Mouse (Mus musculus) CH12.LX (cell line): Measurements from ENCODE around the gene Agtrap. TPM values are rescaled to one million over a fixed set of nuclear protein-coding genes. Genes with fewer than 3 reads are reported as not detected.

ENCODE experiments used
- DNase-seq: peaks from one replicate; pipeline ENCODE4 v3.0.0-alpha.2; 2013; ENCODE audit errors: extremely low read depth
- H3K27ac ChIP-seq: 2 replicates; pipeline ENCODE4 v1.5.1; 2012; ENCODE audit warnings: low read depth, mild to moderate bottlenecking, control low read depth, moderate library complexity; ENCODE audit not compliant: insufficient read depth
- H3K27me3 ChIP-seq: replicated peaks from 2 replicates; pipeline ENCODE3; 2012; ENCODE audit warnings: inconsistent platforms
- H3K36me3 ChIP-seq, 2 experiments: replicated peaks in 1 of 2; 2 replicates each; pipeline versions ENCODE3 to v1.6.1; 2012; ENCODE audit warnings: inconsistent platforms in 1 of 2, low read length in 1 of 2, mild to moderate bottlenecking in 1 of 2, mixed read lengths in 1 of 2, moderate library complexity in 1 of 2; ENCODE audit not compliant: control insufficient read depth in 1 of 2, insufficient read depth in 1 of 2
- H3K4me1 ChIP-seq, 2 experiments: 2 replicates each; pipeline ENCODE4 v1.6.1; 2012; ENCODE audit warnings: inconsistent platforms in 1 of 2, moderate library complexity in 1 of 2; ENCODE audit not compliant: insufficient read depth in 2 of 2, control insufficient read depth in 1 of 2
- H3K4me2 ChIP-seq: 2 replicates; pipeline ENCODE4 v1.6.1; 2012; ENCODE audit warnings: low read depth, mild to moderate bottlenecking, control low read depth; ENCODE audit not compliant: poor library complexity, insufficient read depth, severe bottlenecking
- H3K4me3 ChIP-seq, 3 experiments: fragments of 150-350 bp in 1 of 3; sonication (generic) in 1 of 3; replicated peaks in 1 of 3; 2 replicates each; pipeline versions ENCODE3 to v1.5.1; 2011 to 2012; ENCODE audit warnings: low read depth in 2 of 3, low read length in 2 of 3, mild to moderate bottlenecking in 2 of 3, moderate library complexity in 2 of 3, control low read depth in 1 of 3, improper control_type of control experiment in 1 of 3, inconsistent platforms in 1 of 3, mixed read lengths in 1 of 3; ENCODE audit not compliant: poor library complexity in 1 of 3
- H3K79me2 ChIP-seq: replicated peaks from 2 replicates; pipeline ENCODE4 v1.6.1; 2012; ENCODE audit warnings: mild to moderate bottlenecking, moderate library complexity; ENCODE audit not compliant: control insufficient read depth, poor library complexity, insufficient read depth, severe bottlenecking; ENCODE audit errors: extremely low read depth
- H3K9ac ChIP-seq: 2 replicates; pipeline ENCODE4 v1.6.1; 2012; ENCODE audit warnings: low read depth, mild to moderate bottlenecking, control low read depth, moderate library complexity; ENCODE audit not compliant: insufficient read depth
- H3K9me3 ChIP-seq: replicated peaks from 2 replicates; pipeline ENCODE3; 2012; ENCODE audit warnings: low read length, inconsistent platforms, mixed read lengths
- CTCF ChIP-seq, 2 experiments: IDR thresholded peaks in 1 of 2; conservative IDR thresholded peaks in 1 of 2; 2 replicates each; pipeline ENCODE4 v1.5.1; 2011 to 2012; ENCODE audit warnings: low read depth in 2 of 2, low read length in 2 of 2, improper control_type of control experiment in 1 of 2, inconsistent platforms in 1 of 2, mild to moderate bottlenecking in 1 of 2, moderate library complexity in 1 of 2
- IRF4 ChIP-seq: IDR thresholded peaks from 2 replicates; pipeline ENCODE4 v1.6.1; 2014; ENCODE audit warnings: low read depth, mild to moderate bottlenecking, inconsistent platforms, low read length, improper control_type of control experiment
- MAFK ChIP-seq: IDR thresholded peaks from 2 replicates; pipeline ENCODE4 v1.6.1; 2011; ENCODE audit warnings: low read length, improper control_type of control experiment; ENCODE audit not compliant: insufficient replicate concordance
- MAX ChIP-seq: IDR thresholded peaks from 2 replicates; pipeline ENCODE4 v1.6.1; 2011; ENCODE audit warnings: low read length, improper control_type of control experiment
- MEF2A ChIP-seq: IDR thresholded peaks from 2 replicates; pipeline ENCODE4 v1.6.1; 2014; ENCODE audit warnings: low read depth, mild to moderate bottlenecking, inconsistent platforms, low read length, improper control_type of control experiment, borderline replicate concordance
- MYC ChIP-seq: IDR thresholded peaks from 2 replicates; pipeline ENCODE4 v1.6.1; 2011; ENCODE audit warnings: low read depth, mild to moderate bottlenecking, improper control_type of control experiment, low read length
- NELFE ChIP-seq: IDR thresholded peaks from 2 replicates; pipeline ENCODE4 v1.6.1; 2011; ENCODE audit warnings: low read depth, low read length, improper control_type of control experiment
- RCOR1 ChIP-seq: conservative IDR thresholded peaks from 2 replicates; pipeline ENCODE4 v1.6.1; 2012; ENCODE audit warnings: low read depth, mild to moderate bottlenecking, inconsistent platforms, low read length, improper control_type of control experiment
- SIN3A ChIP-seq: IDR thresholded peaks from 2 replicates; pipeline ENCODE4 v1.6.1; 2012; ENCODE audit warnings: low read length, improper control_type of control experiment, inconsistent platforms
- SMC3 ChIP-seq: IDR thresholded peaks from 2 replicates; pipeline ENCODE4 v1.6.1; 2011; ENCODE audit warnings: low read depth, low read length, improper control_type of control experiment
- dilution Hi-C: fragments of 300-500 bp; cut with MboI; formaldehyde crosslinking; loops from 2 replicates; pipeline ENCODE4 v1.14.3; 2020; ENCODE audit warnings: low sequenced_read_pairs; ENCODE audit not compliant: extremely low pct_unique_long_range_greater_than_20kb, extremely low pct_ligation_motif_present
- in situ Hi-C: fragments of 300-500 bp; cut with MboI; formaldehyde crosslinking; loops from 3 replicates; pipeline ENCODE4 v1.14.3; 2019; ENCODE audit warnings: low sequenced_read_pairs, low pct_ligation_motif_present, low pct_unique_long_range_greater_than_20kb, mixed read lengths
- polyA plus RNA-seq: library from polyadenylated mRNA; unstranded; fragments of >175 nt; gene quantifications from 2 replicates; pipeline ENCODE4 v1.2.1, GENCODE M21; 2012; ENCODE audit warnings: low read depth; ENCODE audit not compliant: insufficient read length
- total RNA-seq, 2 experiments: library from RNA; depleted of rRNA; stranded (reverse); fragments of 300-350 nt in 1 of 2; fragments of >200 nt in 1 of 2; gene quantifications; 2 replicates each; pipeline ENCODE4 v1.2.3; 2012 to 2014

Gene Agtrap
- total and polyA plus RNA-seq, 3 experiments: 4.1 to 6.2 (median 5.9) TPM

- H3K36me3 ChIP-seq: peaks cover 45 to 65% of the 10 kb centered on the region in 2 experiments
Measured at GRCm38 (mm10) chr4:148029297-148029696, 58.5 kb downstream of the Agtrap start.

More at GRCm38 (mm10) chr4:148029297-148029696, 58.5 kb downstream of the Agtrap start:
- Histone ChIP-seq H3K9ac (no peak overlapping the region), H3K4me3 (no peak overlapping the region), H3K9me3 (no peaks in the 10 kb centered on the region), H3K79me2 (peaks cover 5% of the 10 kb centered on the region; the same call in 1 of the 2 replicates), H3K27me3 (no peaks in the 10 kb centered on the region), H3K4me2 (no peak overlapping the region), H3K4me1 (peaks cover 8 to 38% of the 10 kb centered on the region in 2 experiments), H3K27ac (no peak overlapping the region)
- in situ Hi-C loops: no loop called here
- DNase-seq: no peak
- TF ChIP-seq IRF4 (no peak), MAFK (no peak), RCOR1 (no peak), SMC3 (no peak), MEF2A (no peak), SIN3A (no peak), MYC (no peak), MAX (no peak), NELFE (no peak), CTCF (conservative IDR thresholded peaks at IDR 0.05 in 1 of 2, IDR thresholded peaks at IDR 0.05 in 1 of 2; ENCODE audit: low read depth in 2 of 2, low read length in 2 of 2) (no peak)
- dilution Hi-C loops: no loop called here

Other genes with a start within 250 kb of the Agtrap start
- gene Zfp933, start 239.7 kb downstream of the Agtrap start, total RNA-seq (2012; rRNA removed): 2.0 and 2.7 TPM in 2 replicates
- 5.6 and 7.7 TPM in 2 replicates for gene Zfp933, start 239.7 kb downstream of the Agtrap start, total RNA-seq (2014; rRNA removed)
- gene Zfp933, start 239.7 kb downstream of the Agtrap start, polyA plus RNA-seq: 3.0 and 3.4 TPM in 2 replicates
- gene Miip, start 219.2 kb downstream of the Agtrap start, total RNA-seq (2012; rRNA removed): 50.6 and 58.8 TPM in 2 replicates
- gene Miip, start 219.2 kb downstream of the Agtrap start, total RNA-seq (2014; rRNA removed): 31.5 and 33.6 TPM in 2 replicates
- gene Miip, start 219.2 kb downstream of the Agtrap start, polyA plus RNA-seq: 43.9 and 46.6 TPM in 2 replicates
- gene Fv1, start 219.1 kb downstream of the Agtrap start, total RNA-seq (2012; rRNA removed): 4.0 and 4.3 TPM in 2 replicates
- gene Fv1, start 219.1 kb downstream of the Agtrap start, total RNA-seq (2014; rRNA removed): 3.0 TPM in 2 replicates
- gene Fv1, start 219.1 kb downstream of the Agtrap start, polyA plus RNA-seq: 2.1 and 2.8 TPM in 2 replicates
- 17.5 and 21.7 TPM in 2 replicates for gene Mfn2, start 183.3 kb downstream of the Agtrap start, total RNA-seq (2012; rRNA removed)
- gene Mfn2, start 183.3 kb downstream of the Agtrap start, total RNA-seq (2014; rRNA removed): 8.6 and 10.0 TPM in 2 replicates
- gene Mfn2, start 183.3 kb downstream of the Agtrap start, polyA plus RNA-seq: 33.0 and 36.8 TPM in 2 replicates
- 4.8 and 6.5 TPM in 2 replicates for gene Plod1, start 151.3 kb downstream of the Agtrap start, total RNA-seq (2012; rRNA removed)
- 0.30 and 0.51 TPM in 2 replicates for gene Plod1, start 151.3 kb downstream of the Agtrap start, total RNA-seq (2014; rRNA removed)
- 1.9 TPM in 2 replicates for gene Plod1, start 151.3 kb downstream of the Agtrap start, polyA plus RNA-seq
- gene 2510039O18Rik, start 147.1 kb downstream of the Agtrap start, total RNA-seq (2012; rRNA removed): 32.8 and 33.9 TPM in 2 replicates
- 22.1 and 23.9 TPM in 2 replicates for gene 2510039O18Rik, start 147.1 kb downstream of the Agtrap start, total RNA-seq (2014; rRNA removed)
- gene 2510039O18Rik, start 147.1 kb downstream of the Agtrap start, polyA plus RNA-seq: 23.6 and 27.9 TPM in 2 replicates
- not detected in 2 replicates for gene Nppb, start 102.2 kb downstream of the Agtrap start, total RNA-seq (2012; rRNA removed)
- gene Nppb, start 102.2 kb downstream of the Agtrap start, total RNA-seq (2014; rRNA removed): not detected in 2 replicates
- gene Nppb, start 102.2 kb downstream of the Agtrap start, polyA plus RNA-seq: not detected in 2 replicates
- not detected in 2 replicates for gene Nppa, start 87.3 kb downstream of the Agtrap start, total RNA-seq (2012; rRNA removed)
- not detected in 2 replicates for gene Nppa, start 87.3 kb downstream of the Agtrap start, total RNA-seq (2014; rRNA removed)
- gene Nppa, start 87.3 kb downstream of the Agtrap start, polyA plus RNA-seq: not detected in 2 replicates
- 5.5 and 5.7 TPM in 2 replicates for gene Clcn6, start 49.2 kb downstream of the Agtrap start, total RNA-seq (2012; rRNA removed)
- gene Clcn6, start 49.2 kb downstream of the Agtrap start, total RNA-seq (2014; rRNA removed): 3.7 and 4.8 TPM in 2 replicates
- 9.2 and 10.6 TPM in 2 replicates for gene Clcn6, start 49.2 kb downstream of the Agtrap start, polyA plus RNA-seq
- gene Mthfr, start 49.0 kb downstream of the Agtrap start, total RNA-seq (2012; rRNA removed): 14.4 and 17.0 TPM in 2 replicates
- gene Mthfr, start 49.0 kb downstream of the Agtrap start, total RNA-seq (2014; rRNA removed): 15.3 and 16.1 TPM in 2 replicates
- gene Mthfr, start 49.0 kb downstream of the Agtrap start, polyA plus RNA-seq: 15.4 and 16.3 TPM in 2 replicates
- 39.4 and 43.3 TPM in 2 replicates for gene Mad2l2, start 42.4 kb upstream of the Agtrap start, total RNA-seq (2012; rRNA removed)
- 21.0 and 23.1 TPM in 2 replicates for gene Mad2l2, start 42.4 kb upstream of the Agtrap start, total RNA-seq (2014; rRNA removed)
- gene Mad2l2, start 42.4 kb upstream of the Agtrap start, polyA plus RNA-seq: 36.5 and 40.9 TPM in 2 replicates
- gene Draxin, start 42.7 kb upstream of the Agtrap start, total RNA-seq (2012; rRNA removed): 0.04 TPM in 1 of 2 replicates, not detected in the other
- gene Draxin, start 42.7 kb upstream of the Agtrap start, total RNA-seq (2014; rRNA removed): not detected in 2 replicates
- not detected in 2 replicates for gene Draxin, start 42.7 kb upstream of the Agtrap start, polyA plus RNA-seq
- gene Fbxo6, start 64.1 kb upstream of the Agtrap start, total RNA-seq (2012; rRNA removed): 20.5 and 25.7 TPM in 2 replicates
- gene Fbxo6, start 64.1 kb upstream of the Agtrap start, total RNA-seq (2014; rRNA removed): 24.1 and 32.5 TPM in 2 replicates
- gene Fbxo6, start 64.1 kb upstream of the Agtrap start, polyA plus RNA-seq: 17.6 and 20.8 TPM in 2 replicates
- gene Fbxo44, start 72.5 kb upstream of the Agtrap start, total RNA-seq (2012; rRNA removed): 10.5 and 10.6 TPM in 2 replicates
- gene Fbxo44, start 72.5 kb upstream of the Agtrap start, total RNA-seq (2014; rRNA removed): 2.2 and 2.8 TPM in 2 replicates
- gene Fbxo44, start 72.5 kb upstream of the Agtrap start, polyA plus RNA-seq: 2.1 and 2.3 TPM in 2 replicates
- gene Fbxo2, start 72.6 kb upstream of the Agtrap start, total RNA-seq (2012; rRNA removed): 4.2 and 5.9 TPM in 2 replicates
- not detected in 2 replicates for gene Fbxo2, start 72.6 kb upstream of the Agtrap start, total RNA-seq (2014; rRNA removed)
- gene Fbxo2, start 72.6 kb upstream of the Agtrap start, polyA plus RNA-seq: 0.30 and 0.50 TPM in 2 replicates
- not detected in 2 replicates for gene Disp3, start 199.9 kb upstream of the Agtrap start, total RNA-seq (2012; rRNA removed)
- gene Disp3, start 199.9 kb upstream of the Agtrap start, total RNA-seq (2014; rRNA removed): not detected in 2 replicates
- gene Disp3, start 199.9 kb upstream of the Agtrap start, polyA plus RNA-seq: not detected in 2 replicates